Mouse (Mus musculus): ENCODE measurements around the gene Zmym3.

Gene Zmym3

DNA sequence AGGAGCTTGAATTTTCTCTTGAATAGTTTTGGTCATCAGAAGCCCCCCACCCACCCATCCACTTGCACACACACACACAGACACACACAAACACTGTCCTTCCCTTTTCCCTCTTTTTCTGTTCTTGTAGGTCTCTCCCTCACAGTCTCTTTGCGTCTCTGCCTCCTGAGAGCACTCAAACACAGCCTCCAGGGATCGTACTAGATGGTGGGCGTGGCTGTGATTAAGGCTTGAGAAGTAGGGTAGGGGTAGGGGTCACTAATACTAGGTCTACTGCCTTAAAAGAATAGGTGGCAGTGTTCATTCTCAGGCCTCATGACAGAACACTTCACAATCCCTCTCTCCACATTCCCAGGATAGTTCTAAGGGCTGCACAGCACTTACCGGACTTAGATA lies at the start of gene Zmym3:
Gene Zmym3 (minus strand): TSS at position 150 of the 396 bp plus-strand sequence.
- no peak for DNase-seq (ENCODE audit: extremely low read depth, low read depth, low spot score)

DNA sequence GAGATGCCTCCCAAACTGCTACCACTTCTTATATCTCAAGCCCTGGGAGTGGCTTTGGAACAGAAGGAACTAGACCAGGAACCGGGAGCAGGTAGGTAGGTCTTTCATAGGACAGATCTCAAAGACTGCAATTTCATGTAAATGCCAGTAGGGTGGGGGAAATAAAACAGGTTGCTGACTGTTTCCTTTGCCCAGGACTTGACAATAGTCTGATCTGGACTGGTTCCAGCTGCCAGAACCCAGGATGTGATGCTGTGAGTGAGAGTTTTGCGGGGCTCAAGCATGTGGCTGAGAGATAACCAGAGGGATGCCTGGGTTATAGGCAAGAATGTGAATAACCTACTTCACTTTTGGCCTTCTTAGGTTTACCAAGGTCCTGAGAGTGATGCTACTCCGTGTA lies 30.9 kb upstream of the Zmym3 start:
- no peak for DNase-seq (ENCODE audit: extremely low read depth, low read depth, low spot score)

DNA sequence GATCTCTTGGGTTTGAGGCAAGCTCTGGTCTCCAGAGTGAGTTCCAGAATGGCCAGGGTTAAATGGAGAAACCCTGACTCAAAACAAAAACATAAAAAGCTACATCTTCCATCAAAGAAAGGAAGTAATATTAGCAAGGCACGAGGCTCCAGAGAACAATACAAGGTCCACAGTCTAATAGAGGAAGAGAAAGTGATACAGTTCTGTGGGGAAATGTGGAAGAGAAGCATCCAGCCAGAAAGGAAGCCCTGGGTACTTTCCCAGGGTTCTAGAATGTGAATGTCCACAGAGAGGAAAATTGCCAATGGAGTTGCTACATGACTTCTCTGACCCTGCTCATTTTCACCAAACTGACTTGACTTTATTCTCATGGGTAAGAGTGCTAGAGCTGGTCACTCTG lies 30.5 kb upstream of the Zmym3 start:
- DNase-seq (ENCODE audit: extremely low read depth, low read depth, low spot score) = no peak

DNA sequence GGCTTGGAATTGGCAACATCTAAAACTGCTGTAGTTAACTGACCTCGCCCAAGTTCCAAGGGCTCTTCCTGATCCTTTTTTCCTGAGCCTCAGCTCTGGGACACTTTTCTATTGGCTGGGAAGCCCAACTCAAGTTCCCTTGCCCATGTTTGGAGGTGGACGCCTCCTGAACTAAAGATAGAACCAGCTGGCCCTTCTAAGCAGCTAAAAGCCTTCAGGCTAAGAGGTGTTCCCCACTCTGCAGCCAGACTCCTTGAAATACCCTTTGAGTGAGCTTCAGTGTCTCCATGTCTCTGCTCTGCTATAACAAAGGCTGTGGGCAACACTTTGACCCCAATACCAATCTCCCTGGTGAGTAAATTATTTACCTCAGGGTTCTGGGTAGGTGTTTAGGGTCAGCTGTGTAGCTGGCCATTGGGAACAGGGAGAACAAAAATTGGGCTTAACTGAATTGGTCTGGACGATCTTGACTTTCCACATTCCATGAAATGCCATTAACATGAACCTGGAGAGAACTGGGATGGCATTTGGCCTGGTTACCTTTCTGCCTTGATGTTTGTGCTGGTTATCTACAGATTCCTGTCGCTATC lies 28.3 kb upstream of the Zmym3 start, which contains the start of gene Itgb1bp2:
Gene Itgb1bp2 (plus strand): TSS at position 203 of the 590 bp plus-strand sequence.
- DNase-seq (ENCODE audit: extremely low read depth, low read depth, low spot score) = no peak

DNA sequence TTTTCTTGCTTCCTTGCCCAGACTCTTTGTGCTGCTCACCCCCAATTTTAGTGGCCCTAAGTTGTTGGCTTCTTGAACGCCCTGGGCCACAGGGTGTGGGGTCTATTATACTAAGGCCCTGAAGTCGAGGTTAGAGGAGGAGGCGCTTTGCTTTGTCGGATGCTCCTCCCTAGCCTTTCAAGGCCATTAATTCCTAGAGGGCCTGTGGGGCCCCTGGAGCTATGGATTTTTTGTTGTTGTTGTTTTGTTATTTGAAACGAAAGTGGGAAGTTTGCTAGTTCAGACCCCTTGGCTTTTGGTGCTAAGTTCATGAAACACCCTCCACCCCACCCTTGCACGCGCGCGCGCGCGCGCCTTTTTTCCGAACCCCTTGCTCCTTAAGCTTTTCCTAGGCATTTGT lies 9.3 kb upstream of the Zmym3 start:
- DNase-seq (ENCODE audit: extremely low read depth, low read depth, low spot score) = no peak

DNA sequence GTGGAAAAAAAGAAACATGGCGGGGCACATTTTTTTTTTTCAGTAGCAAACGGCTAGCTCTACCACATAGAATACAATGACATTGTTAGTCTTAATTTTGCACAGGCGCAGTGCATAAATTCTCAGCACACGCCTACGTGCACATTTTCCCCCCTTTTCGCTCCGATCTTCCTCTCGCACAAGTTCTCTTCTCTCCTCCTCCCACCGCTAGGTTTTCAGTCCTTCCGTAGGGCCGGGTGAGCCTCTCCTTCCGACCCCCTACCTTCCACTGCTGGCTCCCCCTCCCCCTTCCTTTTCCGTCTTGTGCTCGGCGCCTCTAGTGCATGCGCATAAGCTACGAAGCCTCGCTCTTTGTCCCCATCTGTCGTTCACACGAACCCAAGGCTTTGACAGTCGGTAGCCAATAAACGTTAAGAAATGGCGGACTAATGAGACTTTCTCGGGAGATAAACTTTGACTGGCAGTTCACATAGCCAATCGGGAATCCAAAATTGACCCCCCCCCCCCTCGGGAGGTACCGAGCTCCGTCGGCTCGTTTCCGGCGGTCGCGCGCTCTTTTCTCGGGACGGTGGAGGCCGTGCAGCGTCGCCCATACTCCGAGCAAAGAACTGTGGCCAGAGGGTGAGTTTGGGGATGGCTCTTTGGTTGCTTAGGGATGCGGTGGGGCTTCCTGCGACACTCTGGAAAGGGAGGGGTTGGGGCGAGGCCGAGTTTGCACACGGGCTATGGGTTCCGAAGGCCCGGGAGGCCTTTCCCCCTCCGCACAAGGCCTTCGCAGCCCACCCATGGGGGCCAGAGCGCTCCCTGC lies 8.7 kb upstream of the Zmym3 start, which contains the start of gene Nono:
Gene Nono (plus strand): TSS at position 177 of the 808 bp plus-strand sequence.
- peak; percentile 64 for DNase-seq (ENCODE audit: extremely low read depth, low read depth, low spot score)

DNA sequence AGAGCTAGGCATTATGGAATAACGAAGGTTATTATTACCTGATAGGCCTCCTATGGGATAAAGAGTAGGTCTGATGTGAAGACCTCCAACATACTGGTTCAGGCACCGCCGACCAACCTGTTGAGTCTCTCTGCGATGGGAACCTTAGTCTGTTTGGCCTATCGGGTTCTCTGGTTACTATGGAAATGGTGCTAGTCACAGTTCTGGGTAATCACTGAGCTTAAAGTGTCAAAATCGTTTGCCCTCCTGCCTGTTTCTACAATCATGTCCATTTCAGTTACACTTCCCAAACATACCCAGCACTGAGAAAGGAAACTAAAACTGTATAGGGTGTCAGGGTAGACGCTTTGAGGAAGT lies 8.1 kb upstream of the Zmym3 start:
- no peak for DNase-seq (ENCODE audit: extremely low read depth, low read depth, low spot score)

DNA sequence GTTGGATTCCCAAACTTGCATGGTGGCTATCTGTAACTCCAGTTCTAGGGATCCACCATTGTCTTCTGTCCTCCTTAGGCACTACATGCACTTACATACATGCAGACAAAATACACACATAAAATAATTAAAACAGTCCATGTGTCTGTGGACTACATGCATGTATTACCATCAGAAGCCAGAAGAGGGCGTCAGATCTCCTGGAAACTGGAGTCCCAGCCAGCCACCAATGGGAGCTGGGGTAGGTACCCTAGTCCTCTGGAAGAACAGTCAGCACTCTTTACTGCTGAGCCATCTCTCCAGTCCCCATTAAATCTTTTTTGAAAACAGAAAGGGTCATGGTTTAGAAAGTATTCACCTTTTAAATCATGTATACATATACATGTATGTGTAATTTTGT lies 7.1 kb upstream of the Zmym3 start:
- no peak for DNase-seq (ENCODE audit: extremely low read depth, low read depth, low spot score)

DNA sequence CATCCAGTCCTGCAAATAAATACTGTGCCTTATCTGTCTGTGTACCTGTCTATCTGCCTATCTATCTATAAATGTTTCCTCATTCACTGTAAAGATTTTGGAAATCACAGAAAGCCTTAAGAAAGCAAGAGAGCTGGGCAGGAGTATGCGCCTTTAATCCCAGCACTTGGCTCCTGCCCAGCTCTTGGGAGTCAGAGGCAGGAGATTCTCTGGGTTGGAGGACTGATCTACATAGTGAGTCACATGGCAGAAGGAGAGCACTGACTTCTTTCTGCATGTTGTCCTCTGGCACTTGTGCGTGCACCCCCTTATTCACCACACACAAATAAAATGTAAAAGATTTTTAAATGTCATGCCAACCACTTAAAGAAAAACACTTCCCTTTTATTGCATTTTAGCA lies 2.8 kb upstream of the Zmym3 start:
- DNase-seq (ENCODE audit: extremely low read depth, low read depth, low spot score) = no peak

DNA sequence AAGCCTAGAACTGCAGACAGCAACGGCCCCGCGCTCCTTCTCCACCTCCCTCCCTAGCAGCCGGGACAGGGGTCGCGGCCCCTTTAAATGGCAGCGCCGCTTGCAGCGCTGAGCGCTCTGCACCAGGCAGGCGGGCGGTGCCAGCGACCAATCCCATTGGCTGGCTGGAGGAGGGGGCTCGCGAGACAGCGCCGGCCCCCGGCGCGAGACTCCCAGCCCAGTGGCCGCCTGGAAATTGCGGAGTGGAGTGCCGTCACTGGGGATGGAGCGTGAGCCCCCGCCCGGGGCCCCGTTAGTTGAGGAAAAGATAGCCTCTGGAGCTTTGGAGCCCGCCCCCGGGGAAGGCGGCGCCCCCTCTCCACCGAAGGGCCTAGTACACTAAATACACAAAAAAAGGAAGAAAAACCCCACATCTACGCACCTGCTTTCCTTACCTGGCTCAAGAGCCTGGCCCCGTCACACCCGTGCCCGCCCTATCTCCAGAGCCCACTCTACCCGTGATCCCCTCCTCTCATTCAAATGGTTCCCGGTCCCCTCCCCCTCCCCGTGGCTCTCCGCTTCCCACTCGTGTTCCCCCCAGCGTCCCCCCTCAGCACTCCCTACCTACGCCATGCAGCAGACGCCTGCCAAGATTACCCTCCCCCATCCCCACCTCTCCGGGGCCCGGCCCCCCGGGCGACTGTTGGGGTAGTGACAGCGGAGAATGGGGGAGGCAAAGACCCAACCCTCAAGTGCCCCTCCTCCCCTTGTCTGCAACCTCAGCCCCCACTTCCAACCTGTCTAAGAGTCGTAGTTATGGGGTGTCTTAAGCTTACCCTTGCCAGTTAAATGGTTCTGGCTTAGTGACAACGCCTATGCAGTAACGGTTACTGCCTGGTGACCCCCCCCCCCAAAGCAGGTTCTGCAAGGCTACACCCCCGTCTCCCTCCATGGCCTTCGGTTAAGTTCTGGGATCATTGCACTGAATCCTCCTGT lies 637 bp downstream of the Zmym3 start:
- DNase-seq (ENCODE audit: extremely low read depth, low read depth, low spot score) = no peak

DNA sequence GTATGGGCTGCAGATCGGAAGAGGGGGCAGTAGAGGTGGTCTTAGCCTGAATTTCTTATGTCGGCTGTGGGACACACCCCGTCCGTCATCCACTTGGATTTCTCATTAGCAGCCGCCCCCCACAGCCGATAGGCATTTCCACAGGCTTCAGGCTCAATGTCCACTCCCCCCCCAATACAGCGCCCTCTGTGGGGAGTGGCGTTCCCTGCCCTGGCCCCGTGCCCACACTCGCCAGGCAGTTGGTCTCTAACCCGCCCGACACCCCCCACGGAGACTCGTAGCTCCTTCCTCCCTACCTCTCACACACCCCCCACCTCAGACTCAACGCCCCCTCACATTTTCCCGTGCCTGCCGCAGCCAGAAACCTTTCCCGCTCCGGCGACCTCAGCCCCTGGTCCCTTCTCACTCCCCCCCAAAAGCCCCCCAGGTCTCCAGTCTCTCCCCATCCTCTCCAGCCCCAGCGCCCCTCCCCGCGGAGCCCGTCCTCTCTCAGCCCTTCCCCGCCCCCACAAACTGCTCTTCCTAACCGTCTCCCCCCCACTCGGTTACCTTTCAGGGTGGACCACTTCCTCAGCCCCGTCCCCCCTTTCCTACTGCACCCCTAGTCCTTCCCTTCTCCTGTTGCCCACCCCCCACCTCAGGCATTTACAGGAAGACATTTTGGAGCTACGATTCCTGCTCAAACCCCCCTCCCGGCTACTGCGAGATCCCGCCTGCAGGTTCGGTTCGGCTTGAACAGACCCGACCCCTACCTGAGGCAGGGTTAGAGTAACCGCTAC lies 1.5 kb downstream of the Zmym3 start:
- DNase-seq (ENCODE audit: extremely low read depth, low read depth, low spot score) = no peak

DNA sequence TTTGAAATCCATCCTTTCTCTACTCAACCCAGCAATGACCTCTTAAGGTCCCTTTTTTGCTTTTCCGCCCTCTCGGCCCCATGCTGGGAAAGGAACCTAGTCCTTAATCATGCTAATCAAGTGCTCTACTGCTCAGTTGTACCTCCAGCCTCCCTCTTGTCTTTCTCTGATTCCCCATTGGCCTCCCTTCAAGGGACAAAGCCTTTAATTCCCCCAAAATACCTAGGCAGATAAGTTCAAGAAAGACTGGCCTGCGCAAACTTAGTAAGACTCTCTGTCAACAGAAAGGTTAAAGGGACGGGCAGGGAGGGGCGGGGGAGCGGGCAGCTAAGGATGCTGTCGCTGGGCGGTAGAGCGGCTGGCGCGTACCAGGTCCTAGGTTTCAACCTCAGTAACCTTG lies 24.2 kb downstream of the Zmym3 start:
- DNase-seq (ENCODE audit: extremely low read depth, low read depth, low spot score) = no peak

DNA sequence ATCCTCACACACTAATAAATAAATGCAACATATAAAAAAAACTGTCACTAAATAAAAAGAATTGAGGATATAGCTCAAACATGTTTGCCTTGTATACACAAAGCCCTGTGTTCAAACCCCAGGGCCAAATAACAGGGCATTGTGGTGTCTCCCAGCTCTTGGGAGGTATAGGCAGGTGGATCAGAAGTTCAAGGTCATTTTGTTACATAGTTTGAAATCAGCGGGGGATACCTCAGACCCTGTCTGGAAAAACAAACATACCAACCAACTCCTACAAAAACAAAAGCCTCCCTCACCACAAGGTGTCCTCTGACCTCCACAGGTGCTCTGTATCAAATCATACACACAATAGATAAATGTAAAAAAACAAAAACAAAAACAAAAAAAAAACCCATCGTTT lies 26.3 kb downstream of the Zmym3 start:
- DNase-seq (ENCODE audit: extremely low read depth, low read depth, low spot score) = no peak

DNA sequence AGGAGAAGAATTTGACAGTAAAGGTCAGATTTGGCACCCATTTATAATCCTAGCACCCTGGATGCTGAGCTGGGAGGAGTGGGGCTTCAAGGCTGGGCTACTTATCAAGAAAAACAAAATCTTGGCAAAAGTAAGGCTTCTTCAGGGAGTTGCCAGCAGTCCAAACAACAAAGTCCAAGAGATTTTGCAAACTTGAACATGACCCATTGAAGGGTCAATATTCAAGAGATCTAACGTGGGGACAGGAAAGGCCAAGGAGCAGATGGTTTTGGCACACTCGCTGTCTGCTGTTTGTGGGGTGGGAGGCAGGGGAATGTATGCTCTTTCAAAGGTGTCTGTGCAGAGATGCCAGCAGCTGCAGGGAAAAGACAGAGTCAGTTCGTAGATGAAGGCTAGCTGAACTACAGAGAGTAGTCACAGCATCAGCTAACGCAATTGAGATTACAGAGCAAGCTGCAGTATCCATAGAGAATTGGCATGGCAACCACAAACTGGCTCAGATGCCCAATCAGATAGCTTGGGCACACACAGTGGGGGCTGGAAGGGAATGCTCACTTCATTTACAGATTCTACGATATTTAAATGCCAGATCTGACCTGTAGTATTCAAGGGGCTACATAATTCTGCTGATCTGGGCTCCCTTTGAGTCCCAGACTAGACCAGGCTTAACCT lies 31.6 kb downstream of the Zmym3 start:
- no peak for DNase-seq (ENCODE audit: extremely low read depth, low read depth, low spot score)

DNA sequence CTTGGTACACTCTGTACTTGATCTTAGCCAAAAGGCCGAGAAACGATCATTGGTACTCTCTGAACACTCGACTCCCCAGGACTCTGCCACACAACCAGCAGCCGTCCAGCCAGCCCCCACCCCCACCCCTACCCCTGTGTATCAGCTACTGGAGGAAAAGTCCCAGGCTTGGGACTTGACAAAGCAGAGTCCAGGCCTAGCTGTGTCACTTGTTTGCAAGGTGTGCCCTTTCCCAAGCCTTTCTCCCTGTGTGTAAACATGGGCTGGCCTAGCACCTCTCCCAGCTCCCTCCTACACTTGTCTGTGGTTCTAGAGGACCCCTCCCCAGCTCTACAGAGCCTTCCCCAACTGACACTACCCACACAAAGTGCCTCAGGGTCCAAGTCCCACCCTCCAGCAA lies 34.4 kb downstream of the Zmym3 start:
- DNase-seq (ENCODE audit: extremely low read depth, low read depth, low spot score) = no peak

DNA sequence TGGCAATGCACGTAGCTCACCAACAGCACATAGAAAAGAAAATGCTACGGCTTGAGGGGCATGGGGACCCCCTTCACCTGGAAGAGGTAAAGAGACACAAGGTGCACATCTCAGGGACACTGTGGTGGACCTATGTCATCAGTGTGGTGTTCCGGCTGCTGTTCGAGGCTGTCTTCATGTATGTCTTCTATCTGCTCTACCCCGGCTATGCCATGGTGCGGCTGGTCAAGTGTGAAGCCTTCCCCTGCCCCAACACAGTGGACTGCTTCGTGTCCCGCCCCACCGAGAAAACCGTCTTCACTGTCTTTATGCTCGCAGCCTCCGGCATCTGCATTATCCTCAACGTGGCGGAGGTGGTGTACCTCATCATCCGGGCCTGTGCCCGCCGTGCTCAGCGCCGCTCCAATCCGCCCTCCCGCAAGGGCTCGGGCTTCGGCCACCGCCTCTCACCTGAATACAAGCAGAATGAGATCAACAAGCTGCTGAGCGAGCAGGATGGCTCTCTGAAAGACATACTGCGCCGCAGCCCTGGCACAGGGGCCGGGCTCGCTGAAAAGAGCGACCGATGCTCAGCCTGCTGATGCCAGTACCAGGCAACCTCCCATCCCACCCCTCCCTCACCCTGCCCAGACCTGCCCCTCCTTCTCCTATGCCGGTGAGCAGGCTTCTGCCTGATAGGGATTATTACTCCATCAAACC lies 36.1 kb downstream of the Zmym3 start:
- no peak for DNase-seq (ENCODE audit: extremely low read depth, low read depth, low spot score)

DNA sequence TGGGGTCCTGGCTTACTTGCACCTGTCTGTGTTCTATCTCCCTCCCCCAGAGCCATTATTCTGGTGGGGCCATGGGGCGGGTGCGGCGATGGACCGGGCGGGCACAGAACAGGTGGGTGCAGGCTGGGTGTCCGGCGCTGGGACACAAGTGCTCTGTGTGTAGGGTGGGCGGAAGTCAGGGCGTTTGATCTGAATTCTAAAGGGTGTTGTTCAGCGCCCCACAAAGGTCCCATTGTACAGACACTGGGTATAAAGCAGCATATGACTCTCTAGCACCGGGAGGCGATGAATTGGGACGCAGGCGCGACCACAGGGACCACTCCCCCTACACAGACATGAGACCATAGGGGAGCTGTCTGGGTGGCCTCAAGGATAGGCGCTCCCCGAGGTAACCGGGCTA lies 37.2 kb downstream of the Zmym3 start:
- DNase-seq (ENCODE audit: extremely low read depth, low read depth, low spot score) = no peak

DNA sequence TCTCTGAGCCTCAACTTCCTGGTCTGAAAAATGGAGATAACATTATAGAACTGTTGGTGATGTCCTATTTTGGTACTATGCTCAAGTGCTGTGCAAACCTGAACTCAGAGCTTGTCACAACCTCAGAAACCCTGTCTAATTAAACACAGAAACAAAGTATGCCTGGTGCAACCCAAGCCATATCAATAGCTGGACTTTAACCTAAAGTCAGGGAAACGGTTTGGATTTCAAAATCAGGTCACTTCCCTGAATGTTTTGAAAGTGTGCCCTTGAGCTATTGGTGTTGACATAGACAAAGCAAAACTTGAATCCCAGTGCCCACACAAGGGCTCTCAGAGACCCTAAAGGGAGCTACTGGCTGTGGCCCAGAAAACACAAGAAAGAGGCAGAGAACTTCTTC lies 40.9 kb downstream of the Zmym3 start:
- DNase-seq (ENCODE audit: extremely low read depth, low read depth, low spot score) = no peak

DNA sequence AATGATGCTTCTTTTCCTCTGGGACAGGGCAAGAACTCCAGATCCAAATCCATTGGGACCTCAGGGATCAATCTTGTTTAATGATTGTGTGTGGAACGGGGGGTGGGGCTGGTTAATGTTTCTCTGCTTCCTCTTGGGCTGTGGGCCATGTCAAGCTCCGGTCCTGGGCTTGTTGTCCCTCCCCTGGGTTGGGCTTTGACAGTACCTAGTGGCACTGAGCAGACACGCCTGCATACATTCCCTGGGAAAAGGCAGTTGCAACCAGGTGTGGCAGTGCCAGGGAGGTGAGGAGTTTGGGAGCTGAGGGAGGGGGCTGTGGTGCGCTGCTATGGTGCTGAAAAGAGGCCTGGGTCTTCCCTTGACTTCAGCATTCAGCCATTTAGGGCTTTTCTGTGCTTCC lies 43.6 kb downstream of the Zmym3 start:
- DNase-seq (ENCODE audit: extremely low read depth, low read depth, low spot score) = no peak
